Mouse (Mus musculus): ENCODE measurements around the gene Hint1. TPM values are rescaled to one million over a fixed set of nuclear protein-coding genes. Genes with fewer than 3 reads are reported as not detected.
"Not testable (repeated sequence)": the region's sequence is repeated elsewhere in the genome, so short reads cannot be mapped to it uniquely, and the experiment has no call there.

Hint1 gene
- polyA plus RNA-seq, 1 experiment from 2014 or later = 868 TPM

GRCm38 (mm10) chr11:54884197-54884828, 18.1 kb downstream of the Hint1 start:
- Histone ChIP-seq H3K27me3 (ENCODE audit: control insufficient read depth, insufficient read depth, low read length) (no peaks in the 10 kb centered on the region), H3K4me1 (ENCODE audit: control insufficient read depth, insufficient read depth, low read length) (no peaks in the 10 kb centered on the region), H3K9me3 (ENCODE audit: control insufficient read depth, low read length) (no peaks in the 10 kb centered on the region), H3K36me3 (ENCODE audit: control insufficient read depth, insufficient read depth, low read length) (no peaks in the 10 kb centered on the region), H3K4me3 (ENCODE audit: low read depth, low read length) (no peak overlapping the region), H3K4me2 (ENCODE audit: low read depth, low read length) (no peak overlapping the region), H3K9ac (replicated peaks; ENCODE audit: low read depth, low read length) (no peak overlapping the region), H3K27ac (ENCODE audit: low read depth, low read length) (no peak overlapping the region)
- WGBS = 66% methylated on average over 5 of the region's 5 CpGs
- ATAC-seq (ENCODE audit: low read depth) = no peak

- H3K4me2 ChIP-seq (ENCODE audit: low read depth, low read length) = no peak overlapping the region
- no peaks in the 10 kb centered on the region for H3K9me3 ChIP-seq (ENCODE audit: control insufficient read depth, low read length)
- no peaks in the 10 kb centered on the region for H3K4me1 ChIP-seq (ENCODE audit: control insufficient read depth, insufficient read depth, low read length)
- H3K27me3 ChIP-seq (ENCODE audit: control insufficient read depth, insufficient read depth, low read length) = no peaks in the 10 kb centered on the region
- H3K36me3 ChIP-seq (ENCODE audit: control insufficient read depth, insufficient read depth, low read length) = no peaks in the 10 kb centered on the region
- no peak overlapping the region for H3K4me3 ChIP-seq (ENCODE audit: low read depth, low read length)
- no peak overlapping the region for H3K27ac ChIP-seq (ENCODE audit: low read depth, low read length)
- H3K9ac ChIP-seq (replicated peaks; ENCODE audit: low read depth, low read length) = no peak overlapping the region
- 6% methylated on average over 5 of the region's 5 CpGs for WGBS
- ATAC-seq (ENCODE audit: low read depth) = no peak
Observed at GRCm38 (mm10) chr11:54884937-54885336, 18.8 kb downstream of the Hint1 start.

- no peaks in the 10 kb centered on the region for H3K4me1 ChIP-seq (ENCODE audit: control insufficient read depth, insufficient read depth, low read length)
- no peaks in the 10 kb centered on the region for H3K36me3 ChIP-seq (ENCODE audit: control insufficient read depth, insufficient read depth, low read length)
- no peak overlapping the region for H3K27ac ChIP-seq (ENCODE audit: low read depth, low read length)
- no peak overlapping the region for H3K4me3 ChIP-seq (ENCODE audit: low read depth, low read length)
- ATAC-seq (ENCODE audit: low read depth) = no peak
- no peaks in the 10 kb centered on the region for H3K27me3 ChIP-seq (ENCODE audit: control insufficient read depth, insufficient read depth, low read length)
- WGBS = 76% methylated on average over 2 of the region's 2 CpGs
- H3K9ac ChIP-seq (replicated peaks; ENCODE audit: low read depth, low read length) = no peak overlapping the region
- no peak overlapping the region for H3K4me2 ChIP-seq (ENCODE audit: low read depth, low read length)
- no peaks in the 10 kb centered on the region for H3K9me3 ChIP-seq (ENCODE audit: control insufficient read depth, low read length)
Observed at GRCm38 (mm10) chr11:54885406-54885805, 19.2 kb downstream of the Hint1 start.

GRCm38 (mm10) chr11:54887927-54888326, 21.7 kb downstream of the Hint1 start:
- Histone ChIP-seq H3K9me3 (ENCODE audit: control insufficient read depth, low read length) (no peaks in the 10 kb centered on the region), H3K4me2 (ENCODE audit: low read depth, low read length) (no peak overlapping the region), H3K4me3 (ENCODE audit: low read depth, low read length) (no peak overlapping the region), H3K9ac (replicated peaks; ENCODE audit: low read depth, low read length) (no peak overlapping the region), H3K27me3 (ENCODE audit: control insufficient read depth, insufficient read depth, low read length) (no peaks in the 10 kb centered on the region), H3K36me3 (ENCODE audit: control insufficient read depth, insufficient read depth, low read length) (no peaks in the 10 kb centered on the region), H3K4me1 (ENCODE audit: control insufficient read depth, insufficient read depth, low read length) (no peaks in the 10 kb centered on the region), H3K27ac (ENCODE audit: low read depth, low read length) (no peak overlapping the region)
- no peak for ATAC-seq (ENCODE audit: low read depth)
- WGBS = 86% methylated on average over 6 of the region's 6 CpGs

GRCm38 (mm10) chr11:54891341-54891740, 25.2 kb downstream of the Hint1 start:
- no peak for ATAC-seq (ENCODE audit: low read depth)
- Histone ChIP-seq H3K36me3 (ENCODE audit: control insufficient read depth, insufficient read depth, low read length) (no peaks in the 10 kb centered on the region), H3K4me3 (ENCODE audit: low read depth, low read length) (no peak overlapping the region), H3K9me3 (ENCODE audit: control insufficient read depth, low read length) (no peaks in the 10 kb centered on the region), H3K9ac (replicated peaks; ENCODE audit: low read depth, low read length) (no peak overlapping the region), H3K27me3 (ENCODE audit: control insufficient read depth, insufficient read depth, low read length) (no peaks in the 10 kb centered on the region), H3K27ac (ENCODE audit: low read depth, low read length) (no peak overlapping the region), H3K4me2 (ENCODE audit: low read depth, low read length) (no peak overlapping the region), H3K4me1 (ENCODE audit: control insufficient read depth, insufficient read depth, low read length) (no peaks in the 10 kb centered on the region)
- 91% methylated on average over 5 of the region's 5 CpGs for WGBS

GRCm38 (mm10) chr11:54892091-54892490, 25.9 kb downstream of the Hint1 start:
- Histone ChIP-seq H3K27me3 (ENCODE audit: control insufficient read depth, insufficient read depth, low read length) (no peaks in the 10 kb centered on the region), H3K9ac (replicated peaks; ENCODE audit: low read depth, low read length) (no peak overlapping the region), H3K27ac (ENCODE audit: low read depth, low read length) (no peak overlapping the region), H3K9me3 (ENCODE audit: control insufficient read depth, low read length) (no peaks in the 10 kb centered on the region), H3K4me1 (ENCODE audit: control insufficient read depth, insufficient read depth, low read length) (no peaks in the 10 kb centered on the region), H3K4me3 (ENCODE audit: low read depth, low read length) (no peak overlapping the region), H3K36me3 (ENCODE audit: control insufficient read depth, insufficient read depth, low read length) (no peaks in the 10 kb centered on the region), H3K4me2 (ENCODE audit: low read depth, low read length) (no peak overlapping the region)
- 59% methylated on average over 7 of the region's 7 CpGs for WGBS
- ATAC-seq (ENCODE audit: low read depth) = no peak

GRCm38 (mm10) chr11:54894589-54894988, 28.4 kb downstream of the Hint1 start:
- WGBS = 37% methylated on average over 9 of the region's 9 CpGs
- Histone ChIP-seq H3K4me1 (ENCODE audit: control insufficient read depth, insufficient read depth, low read length) (no peaks in the 10 kb centered on the region), H3K9me3 (ENCODE audit: control insufficient read depth, low read length) (no peaks in the 10 kb centered on the region), H3K4me3 (ENCODE audit: low read depth, low read length) (no peak overlapping the region), H3K4me2 (ENCODE audit: low read depth, low read length) (no peak overlapping the region), H3K36me3 (ENCODE audit: control insufficient read depth, insufficient read depth, low read length) (no peaks in the 10 kb centered on the region), H3K27ac (ENCODE audit: low read depth, low read length) (no peak overlapping the region), H3K9ac (replicated peaks; ENCODE audit: low read depth, low read length) (no peak overlapping the region), H3K27me3 (ENCODE audit: control insufficient read depth, insufficient read depth, low read length) (no peaks in the 10 kb centered on the region)
- no peak for ATAC-seq (ENCODE audit: low read depth)

- not testable (repeated sequence) for H3K4me1 ChIP-seq (ENCODE audit: control insufficient read depth, insufficient read depth, low read length); ATAC-seq (ENCODE audit: low read depth); H3K27me3 ChIP-seq (ENCODE audit: control insufficient read depth, insufficient read depth, low read length); H3K4me2 ChIP-seq (ENCODE audit: low read depth, low read length); H3K9ac ChIP-seq (replicated peaks; ENCODE audit: low read depth, low read length); H3K27ac ChIP-seq (ENCODE audit: low read depth, low read length); H3K4me3 ChIP-seq (ENCODE audit: low read depth, low read length); H3K9me3 ChIP-seq (ENCODE audit: control insufficient read depth, low read length); H3K36me3 ChIP-seq (ENCODE audit: control insufficient read depth, insufficient read depth, low read length)
- 85% methylated on average over 3 of the region's 3 CpGs for WGBS
Observed at GRCm38 (mm10) chr11:54896646-54897045, 30.5 kb downstream of the Hint1 start.

GRCm38 (mm10) chr11:54897470-54897869, 31.3 kb downstream of the Hint1 start:
- H3K36me3 ChIP-seq (ENCODE audit: control insufficient read depth, insufficient read depth, low read length) = no peaks in the 10 kb centered on the region
- H3K9ac ChIP-seq (replicated peaks; ENCODE audit: low read depth, low read length) = no peak overlapping the region
- H3K27me3 ChIP-seq (ENCODE audit: control insufficient read depth, insufficient read depth, low read length) = no peaks in the 10 kb centered on the region
- no peak overlapping the region for H3K4me2 ChIP-seq (ENCODE audit: low read depth, low read length)
- no peaks in the 10 kb centered on the region for H3K9me3 ChIP-seq (ENCODE audit: control insufficient read depth, low read length)
- no peak overlapping the region for H3K27ac ChIP-seq (ENCODE audit: low read depth, low read length)
- no peaks in the 10 kb centered on the region for H3K4me1 ChIP-seq (ENCODE audit: control insufficient read depth, insufficient read depth, low read length)
- no peak for ATAC-seq (ENCODE audit: low read depth)
- H3K4me3 ChIP-seq (ENCODE audit: low read depth, low read length) = no peak overlapping the region
- WGBS = 21% methylated on average over 5 of the region's 5 CpGs
